Mouse (Mus musculus) limb, embryonic 14.5 days (tissue): ENCODE measurements around the gene Cops7a. TPM values are rescaled to one million over a fixed set of nuclear protein-coding genes. Genes with fewer than 3 reads are reported as not detected.

ENCODE experiments used
- ATAC-seq: fragments of 200-750 bp; cut with Nextera tagmentation; 2 replicates; pipeline ENCODE4 v1.8.0; 2017; ENCODE audit warnings: low read depth, moderate number of reproducible peaks, moderate TSS enrichment; ENCODE audit not compliant: low FRiP score
- DNase-seq: peaks from one replicate; pipeline ENCODE4 v3.0.0-alpha.2; 2015; ENCODE audit warnings: low spot score
- H3K27ac ChIP-seq: fragments of 300-500 bp; sonication (generic); replicated peaks from 2 replicates; pipeline ENCODE4 v1.5.1; 2014; ENCODE audit warnings: low read depth, mild to moderate bottlenecking, low read length, moderate library complexity, mixed read lengths
- H3K27me3 ChIP-seq: fragments of 300-500 bp; sonication (generic); 2 replicates; pipeline ENCODE4 v1.6.1; 2014; ENCODE audit warnings: low read length, mixed read lengths; ENCODE audit not compliant: control insufficient read depth, insufficient read depth
- H3K36me3 ChIP-seq: fragments of 300-500 bp; sonication (generic); 2 replicates; pipeline ENCODE4 v1.6.1; 2014; ENCODE audit warnings: mild to moderate bottlenecking, low read length, moderate library complexity, mixed read lengths; ENCODE audit not compliant: control insufficient read depth, insufficient read depth
- H3K4me1 ChIP-seq: fragments of 300-500 bp; sonication (generic); 2 replicates; pipeline ENCODE4 v1.6.1; 2014; ENCODE audit warnings: antibody characterized with exemption, low read length, mixed read lengths; ENCODE audit not compliant: control insufficient read depth, insufficient read depth
- H3K4me2 ChIP-seq: fragments of 300-500 bp; sonication (generic); replicated peaks from 2 replicates; pipeline ENCODE4 v1.6.1; 2014; ENCODE audit warnings: low read depth, mild to moderate bottlenecking, low read length, moderate library complexity; ENCODE audit not compliant: severe bottlenecking
- H3K4me3 ChIP-seq: fragments of 300-500 bp; sonication (generic); replicated peaks from 2 replicates; pipeline ENCODE4 v1.5.1; 2014; ENCODE audit warnings: low read length
- H3K9ac ChIP-seq: fragments of 300-500 bp; sonication (generic); 2 replicates; pipeline ENCODE4 v1.6.1; 2014; ENCODE audit warnings: mild to moderate bottlenecking, low read depth, low read length, moderate library complexity; ENCODE audit not compliant: severe bottlenecking
- H3K9me3 ChIP-seq: fragments of 300-500 bp; sonication (generic); 2 replicates; pipeline ENCODE4 v1.6.1; 2016; ENCODE audit warnings: low read length; ENCODE audit not compliant: control insufficient read depth
- POLR2A ChIP-seq: fragments of 200-500 bp; IDR thresholded peaks from 2 replicates; pipeline ENCODE4 v1.8.0; 2012; ENCODE audit warnings: inconsistent platforms, mild to moderate bottlenecking, moderate library complexity, borderline replicate concordance; ENCODE audit not compliant: insufficient read depth, insufficient read length; ENCODE audit errors: extremely low read depth
- WGBS: fragments of 180-500 bp; shearing (Covaris S2); extraction: QIAGEN DNeasy Blood & Tissue Kit; methylation state at CpG from one replicate; pipeline ENCODE4 v1.1.7; 2014; 5-methylcytosine and 5-hydroxymethylcytosine counted together
- polyA plus RNA-seq, 2 experiments: library from polyadenylated mRNA; depleted of rRNA in 1 of 2; stranded (reverse) in 1 of 2; unstranded in 1 of 2; fragments of >200 nt; fragmentation: Nextera tagmentation in 1 of 2; extraction: Ambion mirVana in 1 of 2; gene quantifications; 2 replicates each; pipeline versions ENCODE4 v1.2.1 to v1.2.3; 2012 to 2014

Cops7a gene
- polyA plus RNA-seq, 2 experiments: 137 to 215 TPM

GRCm38 (mm10) chr6:124959960-124960359, 5.4 kb downstream of the Cops7a start:
- H3K9ac ChIP-seq: no peak overlapping the region
- H3K4me1 ChIP-seq: peaks cover 8% of the 10 kb centered on the region
- H3K27ac ChIP-seq: no peak overlapping the region
- 94% methylated on average over 13 of the region's 13 CpGs for WGBS
- TF ChIP-seq POLR2A: no peak
- H3K4me2 ChIP-seq: no peak overlapping the region
- H3K27me3 ChIP-seq: no peaks in the 10 kb centered on the region
- H3K4me3 ChIP-seq: no peak overlapping the region
- no peaks in the 10 kb centered on the region for H3K9me3 ChIP-seq
- no peak for ATAC-seq
- H3K36me3 ChIP-seq: peaks cover 69% of the 10 kb centered on the region
- no peak for DNase-seq

DNA sequence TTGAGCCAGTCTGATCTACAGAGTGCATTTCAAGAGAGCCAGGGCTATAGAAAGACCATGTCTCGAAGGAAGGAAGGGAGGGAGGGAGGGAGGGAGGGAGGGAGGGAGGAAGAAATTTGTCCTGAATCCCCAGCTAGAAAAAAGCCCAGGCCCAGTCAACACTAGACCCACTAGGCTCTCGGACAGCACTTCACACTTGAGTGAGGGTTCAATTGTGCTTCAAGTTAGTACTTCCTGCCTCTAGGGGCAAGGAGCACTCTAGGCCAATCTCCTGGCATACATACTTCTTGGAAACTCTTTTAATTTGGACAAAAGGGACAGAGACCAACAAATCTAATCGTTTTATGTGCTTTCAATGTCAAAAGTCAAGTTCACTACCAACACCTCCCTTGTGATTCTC, 7.2 kb downstream of the Cops7a start:
- Histone ChIP-seq H3K27me3 (no peaks in the 10 kb centered on the region), H3K36me3 (peaks cover 69% of the 10 kb centered on the region), H3K4me1 (no peaks in the 10 kb centered on the region), H3K27ac (no peak overlapping the region), H3K4me3 (no peak overlapping the region), H3K9me3 (no peaks in the 10 kb centered on the region), H3K4me2 (no peak overlapping the region), H3K9ac (no peak overlapping the region)
- TF ChIP-seq POLR2A: no peak
- ATAC-seq (no peak), DNase-seq (no peak)
- 93% methylated on average over 3 of the region's 3 CpGs for WGBS

DNA sequence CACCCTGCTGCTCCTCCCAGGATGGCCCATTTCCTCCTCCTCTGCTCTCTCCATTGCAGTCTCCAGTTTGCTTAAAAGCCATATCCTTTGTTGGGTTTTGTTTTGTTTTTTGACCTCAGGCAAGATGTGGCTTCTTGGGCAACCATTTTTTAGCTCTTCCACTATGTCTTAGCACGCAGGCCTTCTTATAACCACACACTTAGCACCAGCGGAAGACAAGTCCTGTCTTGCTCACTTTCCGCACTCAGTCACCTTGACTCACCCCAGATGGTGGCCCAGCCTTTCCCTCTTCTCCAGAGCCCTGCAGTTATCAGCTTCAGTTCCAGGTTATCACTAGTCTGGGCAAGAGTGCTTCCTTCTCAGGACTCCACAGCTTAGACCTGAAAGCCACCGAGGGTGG, 10.1 kb downstream of the Cops7a start:
- no peak overlapping the region for H3K4me2 ChIP-seq
- H3K4me3 ChIP-seq: no peak overlapping the region
- WGBS: 89% methylated on average over 4 of the region's 4 CpGs
- H3K9ac ChIP-seq: no peak overlapping the region
- no peaks in the 10 kb centered on the region for H3K27me3 ChIP-seq
- no peak for TF ChIP-seq POLR2A
- no peaks in the 10 kb centered on the region for H3K9me3 ChIP-seq
- H3K4me1 ChIP-seq: no peaks in the 10 kb centered on the region
- no peak overlapping the region for H3K27ac ChIP-seq
- H3K36me3 ChIP-seq: peaks cover 46% of the 10 kb centered on the region
- DNase-seq (no peak), ATAC-seq (no peak)

- DNase-seq: no peak
- Histone ChIP-seq H3K27ac (no peak overlapping the region), H3K4me1 (no peaks in the 10 kb centered on the region), H3K27me3 (no peaks in the 10 kb centered on the region), H3K4me2 (no peak overlapping the region), H3K9ac (no peak overlapping the region), H3K36me3 (peaks cover 36% of the 10 kb centered on the region), H3K9me3 (no peaks in the 10 kb centered on the region), H3K4me3 (no peak overlapping the region)
- no peak for ATAC-seq
- WGBS: 95% methylated on average over 2 of the region's 2 CpGs
- TF ChIP-seq POLR2A: no peak
These were observed 11.2 kb downstream of the Cops7a start for GRCm38 (mm10) chr6:124953991-124954715.

DNA sequence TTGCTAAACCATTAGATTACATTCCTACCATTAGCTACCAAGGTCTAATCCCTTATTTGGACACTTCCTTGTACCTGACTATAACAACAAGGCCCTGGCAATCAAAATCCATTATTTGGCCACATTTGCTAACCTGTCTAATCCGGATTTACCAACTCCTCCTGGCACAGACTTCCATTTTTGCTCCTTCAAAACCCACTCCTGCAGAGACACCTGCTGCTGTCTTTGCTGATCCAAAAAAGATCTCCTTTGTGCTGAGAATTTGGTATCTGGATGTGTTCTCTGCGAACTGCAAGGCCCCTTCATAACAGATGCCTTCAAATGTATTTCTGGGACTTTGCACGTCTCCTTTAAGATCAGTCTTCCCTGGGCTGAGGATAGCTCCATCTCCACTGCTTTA, 21.8 kb downstream of the Cops7a start:
- DNase-seq (no peak), ATAC-seq (no peak)
- WGBS: 85% methylated on average over 3 of the region's 3 CpGs
- Histone ChIP-seq H3K9ac (no peak overlapping the region), H3K4me2 (no peak overlapping the region), H3K4me3 (no peak overlapping the region), H3K36me3 (peaks cover 13% of the 10 kb centered on the region; the same call in 1 of the 2 replicates), H3K27me3 (no peaks in the 10 kb centered on the region), H3K4me1 (no peaks in the 10 kb centered on the region), H3K27ac (no peak overlapping the region), H3K9me3 (no peaks in the 10 kb centered on the region)
- TF ChIP-seq POLR2A: no peak
